Mouse (Mus musculus): Measurements from ENCODE around the gene Zmym4.

Zmym4 gene

GRCm38 (mm10) chr4:126943421-126943820 is 24.5 kb downstream of the Zmym4 start:
- DNase-seq (ENCODE audit: low read depth): no peak

- DNase-seq (ENCODE audit: low read depth): no peak
These were observed 25.1 kb downstream of the Zmym4 start for GRCm38 (mm10) chr4:126942846-126943245.

GRCm38 (mm10) chr4:126927701-126928100 is 40.2 kb downstream of the Zmym4 start:
- DNase-seq (ENCODE audit: low read depth): peak; percentile 39

- DNase-seq (ENCODE audit: low read depth): no peak
These were observed 78.1 kb downstream of the Zmym4 start for GRCm38 (mm10) chr4:126889879-126890278.

GRCm38 (mm10) chr4:126885953-126886352 is 82.0 kb downstream of the Zmym4 start:
- peak; percentile 34 for DNase-seq (ENCODE audit: low read depth)

GRCm38 (mm10) chr4:126883602-126884001 is 84.3 kb downstream of the Zmym4 start:
- no peak for DNase-seq (ENCODE audit: low read depth)

- no peak for DNase-seq (ENCODE audit: low read depth)
These were observed 88.2 kb downstream of the Zmym4 start for GRCm38 (mm10) chr4:126879560-126880275.

GRCm38 (mm10) chr4:126872717-126873116 is 95.2 kb downstream of the Zmym4 start:
- peak; percentile 89 for DNase-seq (ENCODE audit: low read depth)

GRCm38 (mm10) chr4:126868699-126869098 is 99.2 kb downstream of the Zmym4 start:
- DNase-seq (ENCODE audit: low read depth): no peak

GRCm38 (mm10) chr4:126861514-126862266 is 106.2 kb downstream of the Zmym4 start:
- peak; percentile 45 for DNase-seq (ENCODE audit: low read depth)

- no peak for DNase-seq (ENCODE audit: low read depth)
These were observed 107.5 kb downstream of the Zmym4 start for GRCm38 (mm10) chr4:126860268-126860986.

GRCm38 (mm10) chr4:126852971-126853370 is 115.0 kb downstream of the Zmym4 start:
- no peak for DNase-seq (ENCODE audit: low read depth)

- no peak for DNase-seq (ENCODE audit: low read depth)
These were observed 117.2 kb downstream of the Zmym4 start for GRCm38 (mm10) chr4:126850778-126851080.

- no peak for DNase-seq (ENCODE audit: low read depth)
These were observed 117.7 kb downstream of the Zmym4 start for GRCm38 (mm10) chr4:126850019-126850777.

GRCm38 (mm10) chr4:126846971-126847370 is 121.0 kb downstream of the Zmym4 start:
- DNase-seq (ENCODE audit: low read depth): no peak

GRCm38 (mm10) chr4:126845664-126846063 is 122.3 kb downstream of the Zmym4 start:
- DNase-seq (ENCODE audit: low read depth): no peak

GRCm38 (mm10) chr4:126842911-126843310 is 125.0 kb downstream of the Zmym4 start:
- DNase-seq (ENCODE audit: low read depth): no peak

GRCm38 (mm10) chr4:126840996-126841560 is 126.9 kb downstream of the Zmym4 start:
- DNase-seq (ENCODE audit: low read depth): peak; percentile 67

- peak; percentile 94 for DNase-seq (ENCODE audit: low read depth)
These were observed 128.1 kb downstream of the Zmym4 start for GRCm38 (mm10) chr4:126839873-126840272.

- DNase-seq (ENCODE audit: low read depth): no peak
These were observed 129.1 kb downstream of the Zmym4 start for GRCm38 (mm10) chr4:126838799-126839198.

- no peak for DNase-seq (ENCODE audit: low read depth)
These were observed 136.8 kb downstream of the Zmym4 start for GRCm38 (mm10) chr4:126831122-126831521.

GRCm38 (mm10) chr4:126823917-126824316 is 144.0 kb downstream of the Zmym4 start:
- no peak for DNase-seq (ENCODE audit: low read depth)

All from NIH3T3 (cell line).